Mouse (Mus musculus) thymus, adult 2 months (tissue): ENCODE measurements around the gene Tenm2.

Experiments
- CTCF ChIP-seq: fragments of 200-500 bp; IDR thresholded peaks from 2 replicates; pipeline ENCODE4 v1.5.1; 2012; ENCODE audit warnings: mild to moderate bottlenecking, control low read depth, low read length, moderate library complexity, borderline replicate concordance; ENCODE audit not compliant: control insufficient read depth, poor library complexity, insufficient read depth; ENCODE audit errors: extremely low read depth
- POLR2A ChIP-seq: fragments of 200-500 bp; IDR thresholded peaks from 2 replicates; pipeline ENCODE4 v1.6.1; 2012; ENCODE audit warnings: mild to moderate bottlenecking, low read length, control low read depth, moderate library complexity; ENCODE audit not compliant: control insufficient read depth, poor library complexity, insufficient read depth; ENCODE audit errors: extremely low read depth

- TF ChIP-seq POLR2A, result no peak
- no peak for TF ChIP-seq CTCF
Observed at GRCm38 (mm10) chr11:36492274-36492673, 743.5 kb downstream of the Tenm2 start.
